Mouse (Mus musculus) liver, embryonic 15.5 days (tissue): ENCODE measurements around the gene Susd6. TPM values are rescaled to one million over a fixed set of nuclear protein-coding genes. Genes with fewer than 3 reads are reported as not detected.
A peak's percentile ranks its signal among the peaks of the same experiment; 100 is the strongest.

Experiments used
- ATAC-seq: fragments of 200-750 bp; cut with Nextera tagmentation; 2 replicates; pipeline ENCODE4 v1.8.0; 2017; ENCODE audit warnings: moderate number of reproducible peaks, mild to moderate bottlenecking, moderate library complexity; ENCODE audit not compliant: insufficient read depth
- H3K27ac ChIP-seq: fragments of 300-500 bp; sonication (generic); replicated peaks from 2 replicates; pipeline ENCODE4 v1.5.1; 2015; ENCODE audit warnings: mild to moderate bottlenecking, inconsistent platforms
- H3K27me3 ChIP-seq: fragments of 300-500 bp; sonication (generic); 2 replicates; pipeline ENCODE4 v1.6.1; 2015; ENCODE audit warnings: mild to moderate bottlenecking, inconsistent platforms
- H3K36me3 ChIP-seq: fragments of 300-500 bp; sonication (generic); replicated peaks from 2 replicates; pipeline ENCODE4 v1.6.1; 2015; ENCODE audit warnings: moderate library complexity, mild to moderate bottlenecking, inconsistent platforms
- H3K4me1 ChIP-seq: fragments of 300-500 bp; sonication (generic); replicated peaks from 2 replicates; pipeline ENCODE4 v1.6.1; 2015; ENCODE audit warnings: inconsistent platforms
- H3K4me2 ChIP-seq: fragments of 300-500 bp; sonication (generic); 2 replicates; pipeline ENCODE4 v1.6.1; 2015; ENCODE audit warnings: moderate library complexity, mild to moderate bottlenecking, inconsistent platforms
- H3K4me3 ChIP-seq: fragments of 300-500 bp; sonication (generic); replicated peaks from 2 replicates; pipeline ENCODE4 v1.5.1; 2015; ENCODE audit warnings: mild to moderate bottlenecking, inconsistent platforms
- H3K9ac ChIP-seq: fragments of 300-500 bp; sonication (generic); 2 replicates; pipeline ENCODE4 v1.6.1; 2015; ENCODE audit warnings: moderate library complexity, mild to moderate bottlenecking, inconsistent platforms
- H3K9me3 ChIP-seq: fragments of 300-500 bp; sonication (generic); replicated peaks from 2 replicates; pipeline ENCODE4 v1.6.1; 2016; ENCODE audit warnings: inconsistent platforms
- WGBS: fragments of 180-500 bp; shearing (Covaris S2); methylation state at CpG from one replicate; pipeline ENCODE4 v1.1.7; 2015; ENCODE audit warnings: mixed read lengths; ENCODE audit not compliant: insufficient replicate concordance; 5-methylcytosine and 5-hydroxymethylcytosine counted together
- polyA plus RNA-seq: library from polyadenylated mRNA; unstranded; fragments of >200 nt; fragmentation: Nextera tagmentation; extraction: Ambion mirVana; gene quantifications from 2 replicates; pipeline ENCODE4 v1.2.1, GENCODE M21; 2015

Gene Susd6
- polyA plus RNA-seq, 1 experiment from 2014 or later: 13.7 TPM

- Histone ChIP-seq H3K4me1 (peaks cover 48% of the 10 kb centered on the region), H3K36me3 (no peaks in the 10 kb centered on the region), H3K9ac (no peak overlapping the region), H3K4me3 (no peak overlapping the region), H3K27ac (no peak overlapping the region), H3K9me3 (no peaks in the 10 kb centered on the region), H3K27me3 (no peaks in the 10 kb centered on the region), H3K4me2 (no peak overlapping the region)
- no peak for ATAC-seq
Measured at GRCm38 (mm10) chr12:80838271-80838670, 48.0 kb downstream of the Susd6 start.

- H3K9ac ChIP-seq: no peak overlapping the region
- H3K9me3 ChIP-seq: no peaks in the 10 kb centered on the region
- H3K4me1 ChIP-seq: peaks cover 48% of the 10 kb centered on the region
- H3K36me3 ChIP-seq: no peaks in the 10 kb centered on the region; the same call in 1 of the 2 replicates
- H3K27me3 ChIP-seq: no peaks in the 10 kb centered on the region
- 45% methylated on average over 2 of the region's 2 CpGs for WGBS
- ATAC-seq: no peak
- no peak overlapping the region for H3K4me2 ChIP-seq
- 0 out of 2 replicates have a peak overlapping the region, but pooled peaks have one; percentile 5 for H3K27ac ChIP-seq
- no peak overlapping the region for H3K4me3 ChIP-seq
Measured at GRCm38 (mm10) chr12:80838787-80839186, 48.5 kb downstream of the Susd6 start.

DNA sequence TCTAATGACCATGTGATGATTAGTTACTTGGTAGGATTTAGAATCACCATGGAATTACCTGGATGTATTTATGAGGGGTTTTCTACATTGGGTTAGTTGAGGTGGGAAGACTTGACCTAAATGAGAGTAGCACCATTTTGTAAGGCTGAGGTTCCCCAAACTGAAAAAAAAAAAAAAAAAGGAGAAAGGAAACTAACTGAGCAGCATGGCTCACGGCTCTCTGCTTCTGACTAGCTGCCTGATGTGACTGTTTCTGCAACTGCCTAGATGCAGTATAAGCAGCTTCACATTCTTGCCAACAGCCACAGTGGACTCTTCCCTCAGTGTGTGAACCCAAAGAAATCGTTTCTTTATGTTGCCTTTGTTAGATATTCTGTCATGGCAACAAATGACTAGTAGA, 49.3 kb downstream of the Susd6 start:
- Histone ChIP-seq H3K4me1 (peaks cover 51% of the 10 kb centered on the region), H3K27me3 (no peaks in the 10 kb centered on the region), H3K27ac (no peak overlapping the region), H3K36me3 (no peaks in the 10 kb centered on the region; the same call in 1 of the 2 replicates), H3K4me3 (no peak overlapping the region), H3K9ac (no peak overlapping the region), H3K4me2 (no peak overlapping the region), H3K9me3 (no peaks in the 10 kb centered on the region)
- no peak for ATAC-seq
- 42% methylated on average over 2 of the region's 2 CpGs for WGBS

- WGBS: 73% methylated on average over 1 of the region's 1 CpGs
- no peak for ATAC-seq
- no peaks in the 10 kb centered on the region; the same call in 1 of the 2 replicates for H3K36me3 ChIP-seq
Measured at GRCm38 (mm10) chr12:80841618-80842017, 51.3 kb downstream of the Susd6 start.

DNA sequence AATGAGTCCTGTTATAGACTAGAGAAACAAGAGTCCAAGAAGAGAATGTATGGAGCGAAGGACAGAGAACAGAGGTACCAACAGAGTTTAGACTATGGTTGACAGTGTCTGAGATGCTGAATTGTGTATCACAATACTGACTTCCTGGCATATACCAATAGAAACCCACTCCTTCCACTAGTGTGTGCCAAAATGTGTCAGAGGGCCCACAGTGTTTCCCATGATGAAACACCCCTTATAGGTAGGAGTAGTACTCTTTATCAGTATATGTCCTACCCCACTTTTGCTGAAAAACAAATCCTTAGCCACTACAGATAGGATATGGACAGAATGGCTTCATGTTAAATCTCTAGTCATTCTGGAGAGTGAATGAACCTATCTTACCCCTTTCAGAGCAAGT, 52.3 kb downstream of the Susd6 start:
- no peak for ATAC-seq

More at GRCm38 (mm10) chr12:80841618-80842017, 51.3 kb downstream of the Susd6 start:
- H3K27me3 ChIP-seq: no peaks in the 10 kb centered on the region
- H3K4me3 ChIP-seq: no peak overlapping the region
- no peak overlapping the region for H3K4me2 ChIP-seq
- H3K27ac ChIP-seq: no peak overlapping the region
- H3K9me3 ChIP-seq: no peaks in the 10 kb centered on the region
- no peak overlapping the region for H3K9ac ChIP-seq
- peaks cover 57% of the 10 kb centered on the region for H3K4me1 ChIP-seq

DNA sequence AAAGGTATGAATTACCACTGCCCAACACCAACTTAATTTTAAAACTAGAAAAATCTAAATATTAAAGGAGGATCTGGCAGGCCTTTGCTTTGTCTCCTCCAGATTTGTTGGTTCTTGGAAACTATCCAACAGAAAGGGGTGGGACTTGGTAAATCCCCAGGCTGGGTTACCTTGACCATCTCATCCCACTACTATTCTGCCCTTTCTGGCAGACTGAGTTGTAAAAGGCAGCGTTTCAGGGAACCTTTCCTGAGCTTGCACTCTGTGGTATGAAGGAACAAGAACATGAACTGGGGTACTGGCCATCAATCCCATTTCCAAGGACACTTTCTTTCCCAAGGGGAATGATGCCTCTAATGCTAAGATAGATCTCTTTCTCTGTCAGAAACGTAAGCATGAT, 52.9 kb downstream of the Susd6 start:
- Histone ChIP-seq H3K27ac (no peak overlapping the region), H3K9ac (no peak overlapping the region), H3K4me1 (peaks cover 66% of the 10 kb centered on the region), H3K9me3 (no peaks in the 10 kb centered on the region), H3K36me3 (no peaks in the 10 kb centered on the region; the same call in 1 of the 2 replicates), H3K4me2 (no peak overlapping the region), H3K4me3 (no peak overlapping the region), H3K27me3 (no peaks in the 10 kb centered on the region)
- ATAC-seq: no peak
- WGBS: 77% methylated on average over 2 of the region's 2 CpGs

More for the DNA sequence above, 52.3 kb downstream of the Susd6 start:
- no peak overlapping the region for H3K27ac ChIP-seq
- H3K4me1 ChIP-seq: peaks cover 65% of the 10 kb centered on the region
- H3K4me3 ChIP-seq: no peak overlapping the region
- H3K9ac ChIP-seq: no peak overlapping the region
- H3K9me3 ChIP-seq: no peaks in the 10 kb centered on the region
- H3K27me3 ChIP-seq: no peaks in the 10 kb centered on the region
- H3K4me2 ChIP-seq: no peak overlapping the region
- WGBS: 95% methylated on average over 1 of the region's 1 CpGs
- no peaks in the 10 kb centered on the region; the same call in 1 of the 2 replicates for H3K36me3 ChIP-seq

DNA sequence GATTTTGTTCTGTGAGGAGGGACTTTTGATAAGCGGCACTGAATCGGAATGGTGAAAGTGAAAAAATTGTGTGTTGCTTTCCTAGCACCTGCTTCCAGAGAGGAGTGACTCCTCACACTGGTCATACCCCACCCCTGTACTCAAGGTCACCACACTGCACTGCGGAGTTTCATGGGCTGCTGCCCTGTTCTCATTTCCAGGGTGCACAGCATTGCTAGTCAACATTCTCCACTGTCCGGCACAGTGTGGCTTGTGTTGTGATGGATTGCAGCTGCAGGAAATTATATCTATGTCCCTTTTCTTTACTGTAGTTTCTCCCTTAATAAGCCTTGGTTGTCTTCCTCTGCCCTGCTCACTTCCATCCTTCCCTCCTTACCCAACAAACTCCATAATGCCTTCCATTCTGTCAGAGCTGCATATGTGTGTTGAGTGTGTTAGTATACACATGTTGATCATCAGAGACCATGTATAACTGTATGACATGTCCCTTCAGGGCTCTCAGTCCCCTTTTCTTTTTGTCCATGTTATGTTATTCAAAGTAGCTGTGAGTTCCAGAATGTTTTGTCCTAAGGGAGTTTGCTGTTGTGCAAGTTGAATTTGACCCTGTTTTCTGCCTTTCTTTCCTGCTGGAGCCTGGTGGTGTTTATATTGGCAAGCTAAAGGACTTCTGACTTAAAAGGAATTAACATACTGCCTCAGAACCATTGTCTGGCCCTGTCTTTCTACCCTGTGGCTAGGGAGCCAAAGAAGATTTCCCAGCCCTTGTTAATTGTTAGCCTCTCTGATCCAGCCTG, 53.5 kb downstream of the Susd6 start:
- no peak for ATAC-seq
- no peaks in the 10 kb centered on the region; the same call in 1 of the 2 replicates for H3K36me3 ChIP-seq
- no peak overlapping the region for H3K4me3 ChIP-seq
- no peak overlapping the region for H3K4me2 ChIP-seq
- H3K27me3 ChIP-seq: no peaks in the 10 kb centered on the region
- H3K4me1 ChIP-seq: peaks cover 61% of the 10 kb centered on the region
- H3K9me3 ChIP-seq: no peaks in the 10 kb centered on the region
- WGBS: 74% methylated on average over 4 of the region's 4 CpGs
- H3K27ac ChIP-seq: peak overlapping the region; percentile 24; the same call in 1 of the 2 replicates
- H3K9ac ChIP-seq: no peak overlapping the region

DNA sequence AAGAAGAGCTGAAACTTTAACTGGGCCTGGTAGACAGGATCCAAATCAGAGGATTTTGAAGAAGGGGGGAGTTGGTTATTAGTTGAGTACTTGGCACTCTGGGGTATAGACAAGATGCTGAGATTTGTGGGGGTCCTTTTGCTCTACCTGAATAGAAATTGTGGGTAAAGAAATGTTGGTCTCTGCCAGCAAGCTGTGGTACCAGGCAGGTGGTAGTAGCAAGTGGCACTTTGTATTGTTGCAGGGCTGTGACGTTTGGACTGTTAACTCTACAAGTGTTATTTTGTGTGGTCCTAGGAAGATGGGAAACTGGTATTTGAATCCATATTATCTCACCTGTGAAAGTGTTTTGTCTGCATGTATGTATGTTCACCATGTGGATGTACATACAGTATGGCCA, 55.6 kb downstream of the Susd6 start:
- 74% methylated on average over 1 of the region's 1 CpGs for WGBS
- no peaks in the 10 kb centered on the region for H3K9me3 ChIP-seq
- no peak overlapping the region for H3K4me2 ChIP-seq
- H3K27me3 ChIP-seq: no peaks in the 10 kb centered on the region
- no peak for ATAC-seq
- H3K27ac ChIP-seq: no peak overlapping the region
- peaks cover 46% of the 10 kb centered on the region for H3K4me1 ChIP-seq
- H3K36me3 ChIP-seq: no peaks in the 10 kb centered on the region; the same call in 1 of the 2 replicates
- H3K4me3 ChIP-seq: no peak overlapping the region
- no peak overlapping the region for H3K9ac ChIP-seq

GRCm38 (mm10) chr12:80846861-80847268, 56.6 kb downstream of the Susd6 start:
- no peaks in the 10 kb centered on the region for H3K9me3 ChIP-seq
- no peak overlapping the region for H3K27ac ChIP-seq
- H3K4me1 ChIP-seq: peaks cover 51% of the 10 kb centered on the region
- H3K27me3 ChIP-seq: no peaks in the 10 kb centered on the region
- H3K4me3 ChIP-seq: no peak overlapping the region
- H3K9ac ChIP-seq: no peak overlapping the region
- ATAC-seq: no peak; the same call in 1 of the 2 replicates
- no peak overlapping the region for H3K4me2 ChIP-seq
- WGBS: 26% methylated on average over 1 of the region's 1 CpGs
- no peaks in the 10 kb centered on the region; the same call in none of the 2 replicates for H3K36me3 ChIP-seq

DNA sequence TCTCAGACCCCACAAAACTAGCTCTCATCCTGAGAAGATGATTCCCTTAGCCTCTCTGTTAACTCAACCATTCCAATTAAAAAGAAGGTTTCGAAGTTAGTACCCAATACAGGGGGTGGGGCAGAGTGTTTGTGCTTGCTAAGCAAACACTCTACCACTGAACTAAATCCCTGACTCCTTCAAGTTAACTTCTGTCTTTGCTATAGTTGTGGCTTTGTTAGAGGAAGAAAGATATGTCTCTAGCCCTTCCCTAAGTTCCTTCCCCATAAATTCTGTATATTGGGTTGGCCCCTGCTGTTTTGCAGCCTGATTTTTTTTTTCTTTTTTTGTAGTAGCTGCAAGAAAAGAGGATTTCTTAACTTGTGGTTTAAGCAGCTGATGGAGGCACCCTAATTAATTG, 61.7 kb downstream of the Susd6 start:
- WGBS: 65% methylated on average over 1 of the region's 1 CpGs
- H3K27me3 ChIP-seq: no peaks in the 10 kb centered on the region
- ATAC-seq: no peak

GRCm38 (mm10) chr12:80853737-80854136, 63.4 kb downstream of the Susd6 start:
- WGBS: 34% methylated on average over 3 of the region's 3 CpGs
- Histone ChIP-seq H3K9ac (no peak overlapping the region), H3K27me3 (no peaks in the 10 kb centered on the region), H3K36me3 (peaks cover 9% of the 10 kb centered on the region; the same call in 1 of the 2 replicates), H3K4me3 (no peak overlapping the region), H3K27ac (peak overlapping the region; percentile 31), H3K4me2 (no peak overlapping the region), H3K9me3 (no peaks in the 10 kb centered on the region), H3K4me1 (peaks cover 38% of the 10 kb centered on the region)
- no peak for ATAC-seq

More for the DNA sequence above, 61.7 kb downstream of the Susd6 start:
- H3K4me3 ChIP-seq: no peak overlapping the region
- no peak overlapping the region for H3K4me2 ChIP-seq
- H3K9me3 ChIP-seq: no peaks in the 10 kb centered on the region
- 0 out of 2 replicates have a peak overlapping the region, but pooled peaks have one; percentile 0 for H3K27ac ChIP-seq
- peaks cover 48% of the 10 kb centered on the region for H3K4me1 ChIP-seq
- H3K9ac ChIP-seq: no peak overlapping the region
- H3K36me3 ChIP-seq: peaks cover 6% of the 10 kb centered on the region; the same call in 1 of the 2 replicates
